Mouse (Mus musculus) layer of hippocampus, adult 9-11 months (tissue): ENCODE results near the gene Kmt2c.
"Not testable (repeated sequence)": the region's sequence is repeated elsewhere in the genome, so short reads cannot be mapped to it uniquely, and the experiment has no call there.

Experiments
- DNase-seq: peaks from one replicate; pipeline ENCODE4 v3.0.0; 2022

The Kmt2c gene

GRCm38 (mm10) chr5:25367126-25367525 lies 131.5 kb downstream of the Kmt2c start:
- DNase-seq = no peak

- DNase-seq = peak; percentile 9
These were observed 145.1 kb downstream of the Kmt2c start for GRCm38 (mm10) chr5:25353509-25353908.

GRCm38 (mm10) chr5:25331322-25331721 lies 167.3 kb downstream of the Kmt2c start:
- no peak for DNase-seq

GRCm38 (mm10) chr5:25313881-25314280 lies 184.7 kb downstream of the Kmt2c start:
- DNase-seq = no peak

- no peak for DNase-seq
These were observed 188.4 kb downstream of the Kmt2c start for GRCm38 (mm10) chr5:25310226-25310625.

- DNase-seq = peak; percentile 82
These were observed 201.8 kb downstream of the Kmt2c start for GRCm38 (mm10) chr5:25296830-25297229.

GRCm38 (mm10) chr5:25283988-25284387 lies 214.6 kb downstream of the Kmt2c start:
- no peak for DNase-seq

GRCm38 (mm10) chr5:25276365-25276764 lies 222.2 kb downstream of the Kmt2c start:
- no peak for DNase-seq

GRCm38 (mm10) chr5:25275629-25276028 lies 223.0 kb downstream of the Kmt2c start:
- no peak for DNase-seq

GRCm38 (mm10) chr5:25268258-25268888 lies 230.2 kb downstream of the Kmt2c start:
- no peak for DNase-seq

GRCm38 (mm10) chr5:25262266-25262665 lies 236.3 kb downstream of the Kmt2c start:
- DNase-seq = no peak

- DNase-seq = no peak
These were observed 237.1 kb downstream of the Kmt2c start for GRCm38 (mm10) chr5:25261452-25261851.

- peak; percentile 48 for DNase-seq
These were observed 241.9 kb downstream of the Kmt2c start for GRCm38 (mm10) chr5:25256686-25257085.

- no peak for DNase-seq
These were observed 244.1 kb downstream of the Kmt2c start for GRCm38 (mm10) chr5:25254491-25254890.

- no peak for DNase-seq
These were observed 245.6 kb downstream of the Kmt2c start for GRCm38 (mm10) chr5:25252825-25253544.

GRCm38 (mm10) chr5:25252423-25252822 lies 246.2 kb downstream of the Kmt2c start:
- no peak for DNase-seq

GRCm38 (mm10) chr5:25247036-25247435 lies 251.5 kb downstream of the Kmt2c start:
- no peak for DNase-seq

- DNase-seq = no peak
These were observed 252.1 kb downstream of the Kmt2c start for GRCm38 (mm10) chr5:25246473-25246865.

GRCm38 (mm10) chr5:25245806-25246472 lies 252.6 kb downstream of the Kmt2c start:
- no peak for DNase-seq

GRCm38 (mm10) chr5:25243101-25243500 lies 255.5 kb downstream of the Kmt2c start:
- DNase-seq = no peak

GRCm38 (mm10) chr5:25224377-25224776 lies 274.2 kb downstream of the Kmt2c start:
- not testable (repeated sequence) for DNase-seq

- peak; percentile 90 for DNase-seq
These were observed 275.6 kb downstream of the Kmt2c start, which contains the start of gene E130116L18Rik for GRCm38 (mm10) chr5:25222752-25223702. E130116L18Rik (minus strand) TSS chr5:25223153.
